Mouse (Mus musculus): ENCODE data around the gene Lrrc4.

Gene Lrrc4

DNA sequence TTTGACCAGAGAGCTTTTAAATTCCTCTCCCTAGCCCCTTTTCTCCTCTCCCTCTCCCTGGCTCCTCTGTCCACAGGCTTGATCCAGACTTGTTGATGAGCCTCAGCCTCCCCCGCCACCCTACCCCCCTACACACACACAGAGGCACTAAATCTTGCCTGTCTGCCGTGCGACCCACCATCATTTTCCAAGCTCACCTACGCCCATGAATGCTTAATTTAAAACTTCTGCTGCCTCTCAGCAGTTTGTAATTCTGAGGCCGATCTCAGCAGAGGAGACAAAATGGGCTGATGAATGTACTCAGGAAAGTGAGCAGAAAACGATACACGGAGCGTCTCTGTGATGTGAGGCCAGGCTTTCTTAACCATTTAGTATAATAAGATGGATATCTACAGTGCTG is 23.1 kb upstream of the Lrrc4 start:
- no peak for DNase-seq (ENCODE audit: low spot score)

DNA sequence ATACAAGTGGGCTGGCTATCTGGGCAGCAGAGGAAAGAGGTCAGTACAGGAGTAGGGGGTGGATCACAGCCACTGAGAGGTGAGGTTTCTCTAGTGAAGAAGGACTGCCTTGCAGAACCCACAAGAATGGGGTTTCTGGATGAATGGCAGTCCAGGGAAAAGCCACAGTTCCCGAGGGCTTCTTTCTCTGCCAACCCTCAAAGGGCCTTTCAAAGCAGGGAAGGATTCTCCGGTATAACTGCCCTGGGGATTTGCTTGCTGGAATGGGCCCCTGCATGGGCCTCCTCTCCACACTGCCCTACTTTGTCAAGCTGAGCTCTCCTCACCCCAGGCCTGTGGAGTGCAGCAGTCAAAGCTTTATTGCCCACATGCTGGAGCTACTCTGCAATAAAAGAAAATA is 22.1 kb upstream of the Lrrc4 start:
- no peak for DNase-seq (ENCODE audit: low spot score)

- no peak for DNase-seq (ENCODE audit: low spot score)
Measured at GRCm38 (mm10) chr6:28853164-28853563, 21.6 kb upstream of the Lrrc4 start.

GRCm38 (mm10) chr6:28852342-28852741 is 20.8 kb upstream of the Lrrc4 start:
- DNase-seq (ENCODE audit: low spot score): no peak

DNA sequence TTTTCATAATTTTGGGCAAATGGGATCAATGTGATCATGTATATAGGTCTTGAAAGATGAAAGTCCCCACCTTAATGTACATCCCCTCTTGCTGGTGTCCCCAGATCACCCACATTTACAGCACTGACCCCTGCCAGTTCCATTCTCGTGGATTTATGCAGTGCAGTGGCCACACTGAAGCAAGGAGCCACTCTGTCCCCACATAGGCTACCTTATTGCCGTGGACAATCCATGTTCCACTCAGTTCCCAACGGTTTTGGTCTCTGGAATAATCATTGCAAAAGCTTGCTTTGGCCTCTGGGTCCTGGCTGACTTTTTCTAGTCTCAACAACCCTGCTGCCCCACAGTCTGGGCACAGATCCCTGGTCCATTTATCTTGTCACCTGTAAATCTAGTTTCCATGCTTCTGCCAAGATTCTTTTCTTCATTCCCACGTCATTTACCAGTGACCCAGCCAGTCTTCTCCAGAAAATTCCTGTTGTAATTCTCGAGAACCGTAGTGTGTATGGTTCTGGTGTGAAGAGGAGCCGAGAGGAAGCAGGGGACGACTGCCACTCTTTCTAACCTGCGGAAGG is 18.9 kb upstream of the Lrrc4 start:
- DNase-seq (ENCODE audit: low spot score): peak; percentile 86

DNA sequence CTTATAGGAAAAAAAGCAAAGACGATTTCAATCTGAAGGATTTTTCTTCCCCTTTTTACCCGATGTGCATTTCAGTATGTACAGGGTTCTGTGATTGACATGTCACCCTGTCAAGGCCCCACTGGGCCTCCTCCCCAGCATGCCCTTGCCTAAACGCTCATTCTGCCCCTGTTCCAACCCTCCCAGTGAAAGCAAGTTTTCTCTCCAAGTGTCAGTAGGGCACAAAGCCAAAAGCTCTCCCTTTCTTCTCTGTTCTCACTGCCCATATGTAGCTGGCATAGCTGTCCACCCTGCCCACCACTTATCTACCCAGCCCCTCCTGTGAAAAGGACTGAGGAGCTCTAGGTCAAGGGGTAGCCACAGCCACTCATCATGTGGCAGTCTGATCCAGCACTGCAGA is 17.8 kb upstream of the Lrrc4 start:
- DNase-seq (ENCODE audit: low spot score): peak; percentile 83

DNA sequence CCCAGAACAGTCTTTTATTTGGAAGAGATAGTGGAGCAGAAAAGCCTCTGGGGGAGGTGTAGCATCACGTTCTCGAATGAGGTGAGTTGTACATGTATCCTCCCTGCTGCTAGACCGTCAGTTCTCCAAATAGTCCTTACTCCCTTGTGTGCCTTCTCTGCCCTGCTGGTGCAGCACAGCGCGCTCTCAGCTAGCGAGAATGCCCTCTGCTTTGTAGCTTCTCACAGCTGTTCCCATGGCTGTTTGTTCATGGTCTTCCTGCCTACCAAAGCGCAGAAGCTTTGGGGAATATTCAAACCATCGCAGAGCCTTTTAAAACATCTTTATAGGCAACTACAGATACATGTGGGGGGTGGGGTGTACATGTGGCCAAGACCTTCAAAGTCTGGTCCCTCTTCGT is 17.3 kb upstream of the Lrrc4 start:
- no peak for DNase-seq (ENCODE audit: low spot score)

- DNase-seq (ENCODE audit: low spot score): no peak
Measured at GRCm38 (mm10) chr6:28848285-28848794, 16.8 kb upstream of the Lrrc4 start.

GRCm38 (mm10) chr6:28847616-28848015 is 16.1 kb upstream of the Lrrc4 start:
- DNase-seq (ENCODE audit: low spot score): peak; percentile 71

DNA sequence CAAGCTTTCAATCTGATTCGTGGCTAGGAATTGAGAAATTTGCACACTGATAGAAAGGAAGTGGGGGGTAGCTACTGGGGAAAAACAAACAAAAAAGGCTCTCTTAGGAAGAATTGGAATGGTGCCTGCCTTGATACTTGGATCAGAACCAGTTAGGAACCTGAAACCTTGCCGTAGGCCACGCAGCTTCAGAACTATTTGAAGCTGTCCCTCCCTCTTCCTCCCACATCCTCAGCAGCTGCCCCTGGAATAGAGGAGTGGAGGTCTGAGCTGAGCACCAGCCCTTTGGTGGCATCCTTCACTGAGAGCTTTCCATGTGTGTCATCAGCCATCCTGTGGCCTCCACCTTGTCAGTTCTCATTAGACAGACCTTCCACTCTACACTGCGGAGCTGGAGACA is 14.1 kb upstream of the Lrrc4 start:
- DNase-seq (ENCODE audit: low spot score): no peak

GRCm38 (mm10) chr6:28842375-28843276 is 11.1 kb upstream of the Lrrc4 start:
- DNase-seq (ENCODE audit: low spot score): peak; percentile 55

DNA sequence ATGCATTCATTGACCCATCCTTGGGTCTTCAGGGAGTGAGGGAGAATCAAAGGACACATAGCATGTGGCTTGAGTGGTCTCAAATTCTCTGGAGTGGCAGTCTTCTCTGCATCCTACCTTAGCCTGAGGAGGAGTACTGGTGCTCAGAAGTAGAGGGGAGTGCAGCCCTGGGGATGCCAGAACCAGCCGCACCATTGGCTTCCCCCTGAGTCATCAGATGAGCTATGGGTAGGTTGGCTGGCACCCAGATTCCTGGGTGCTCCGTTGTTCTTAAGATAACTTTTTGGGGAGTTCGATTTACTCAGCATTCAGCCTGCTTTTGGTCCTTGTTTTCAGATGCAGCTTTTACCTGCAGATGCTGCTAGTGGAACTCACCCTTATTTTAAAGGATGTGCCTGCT is 10.0 kb upstream of the Lrrc4 start:
- no peak for DNase-seq (ENCODE audit: low spot score)

- DNase-seq (ENCODE audit: low spot score): peak; percentile 57
Measured at GRCm38 (mm10) chr6:28836600-28836999, 5.1 kb upstream of the Lrrc4 start.

DNA sequence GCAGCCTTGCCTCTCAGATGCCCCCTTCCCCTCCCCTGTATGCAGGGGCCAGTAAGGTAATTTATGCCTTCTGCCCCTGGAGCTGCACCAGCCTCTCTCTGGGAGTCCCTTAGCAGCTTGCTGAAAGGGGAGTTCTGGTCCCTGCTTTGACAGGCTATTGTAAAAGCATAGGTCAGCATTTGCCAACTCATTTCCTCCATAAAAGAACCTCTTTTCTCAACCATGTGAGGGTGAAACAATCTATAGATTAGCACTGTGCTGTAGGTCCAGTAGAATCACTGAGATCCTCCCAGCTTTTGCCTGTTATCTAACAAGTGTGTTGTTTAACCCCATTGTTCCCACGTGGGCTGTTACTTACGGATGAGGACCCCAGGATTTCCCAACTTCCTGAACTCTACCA is 2.5 kb upstream of the Lrrc4 start:
- no peak for DNase-seq (ENCODE audit: low spot score)

- DNase-seq (ENCODE audit: low spot score): no peak
Measured at GRCm38 (mm10) chr6:28833380-28833822, 1.9 kb upstream of the Lrrc4 start.

- no peak for DNase-seq (ENCODE audit: low spot score)
Measured at GRCm38 (mm10) chr6:28832751-28833291, 1.3 kb upstream of the Lrrc4 start.

DNA sequence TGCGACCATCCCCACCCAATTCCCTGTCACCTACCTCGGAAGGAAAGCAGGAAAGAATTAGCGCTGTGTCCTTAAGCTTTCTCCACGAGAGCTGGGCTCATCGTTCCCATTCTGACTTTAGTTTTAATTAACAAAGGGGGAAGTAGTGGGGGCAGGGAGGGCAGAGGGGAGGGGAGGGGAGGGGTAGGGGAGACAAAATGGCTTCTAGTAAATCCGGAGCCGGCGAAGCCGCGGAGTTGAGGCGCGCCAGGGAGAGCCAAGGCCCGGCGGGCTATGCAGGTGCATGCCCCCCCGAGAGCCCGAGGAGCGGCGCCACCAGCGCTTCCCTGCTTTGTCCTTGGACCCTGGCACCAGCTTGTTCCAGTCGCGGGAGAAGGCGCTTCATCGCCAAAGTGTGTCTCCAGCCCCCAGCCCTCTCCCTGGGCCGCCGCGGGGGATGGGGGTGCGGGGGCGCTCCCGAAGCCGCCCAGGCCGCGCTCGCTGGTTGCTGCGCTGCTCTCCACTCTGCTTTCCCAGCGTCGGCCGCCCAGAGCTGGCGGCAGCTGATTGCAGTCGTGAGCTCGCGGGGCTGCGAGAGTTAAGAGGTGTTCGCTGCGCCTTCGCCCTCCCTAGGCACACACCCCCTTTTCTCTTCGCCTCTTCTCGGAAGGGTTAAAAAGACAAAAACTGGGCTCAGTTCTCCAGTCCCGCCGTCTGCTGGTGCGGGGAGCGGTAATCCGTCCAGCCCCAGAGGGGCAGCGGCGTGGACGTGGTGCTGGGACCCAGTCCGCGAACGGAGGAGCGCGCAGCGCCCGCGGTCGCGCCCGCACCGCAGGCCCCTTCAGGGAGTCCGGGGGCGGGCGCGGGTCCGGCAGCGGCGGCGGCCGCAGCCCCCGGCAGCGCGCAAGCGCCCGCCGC is 555 bp upstream of the Lrrc4 start:
- no peak for DNase-seq (ENCODE audit: low spot score)

- no peak for DNase-seq (ENCODE audit: low spot score)
Measured at GRCm38 (mm10) chr6:28830306-28830705, 1.2 kb downstream of the Lrrc4 start.

GRCm38 (mm10) chr6:28828593-28828992 is 3.0 kb downstream of the Lrrc4 start:
- DNase-seq (ENCODE audit: low spot score): no peak

DNA sequence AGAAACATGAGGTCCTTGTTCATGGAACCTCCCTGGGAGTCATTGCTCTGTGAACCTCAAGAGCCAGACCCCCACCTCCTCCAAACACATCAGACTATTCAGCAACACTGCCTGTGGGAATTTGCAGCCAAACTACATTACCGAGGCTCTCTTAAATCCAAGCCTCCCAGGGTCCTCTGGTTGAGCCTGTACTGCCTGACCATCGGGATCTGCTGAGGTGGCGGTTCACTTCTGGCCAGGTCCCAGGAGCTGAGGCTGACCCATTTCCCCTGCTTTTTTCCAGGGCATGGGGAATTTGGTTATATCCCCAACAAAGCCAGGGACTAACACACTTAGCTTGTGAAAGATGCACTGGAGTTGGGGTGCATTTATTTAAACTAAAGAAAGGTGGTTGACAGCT is 4.0 kb downstream of the Lrrc4 start:
- peak; percentile 35 for DNase-seq (ENCODE audit: low spot score)

GRCm38 (mm10) chr6:28826689-28827389 is 4.7 kb downstream of the Lrrc4 start:
- DNase-seq (ENCODE audit: low spot score): peak; percentile 24

Data from adipocyte (in vitro differentiated cells).